Mouse (Mus musculus): ENCODE data around the gene Vkorc1. TPM values are rescaled to one million over a fixed set of nuclear protein-coding genes. Genes with fewer than 3 reads are reported as not detected.

Vkorc1 gene
- polyA plus RNA-seq (2014; fragmentation: Illumina TruSeq; extraction: RNeasy Lipid Tissue Mini Kit (QIAGEN cat#74804); ENCODE audit: low read depth, low replicate concordance), result 12.4 TPM

DNA sequence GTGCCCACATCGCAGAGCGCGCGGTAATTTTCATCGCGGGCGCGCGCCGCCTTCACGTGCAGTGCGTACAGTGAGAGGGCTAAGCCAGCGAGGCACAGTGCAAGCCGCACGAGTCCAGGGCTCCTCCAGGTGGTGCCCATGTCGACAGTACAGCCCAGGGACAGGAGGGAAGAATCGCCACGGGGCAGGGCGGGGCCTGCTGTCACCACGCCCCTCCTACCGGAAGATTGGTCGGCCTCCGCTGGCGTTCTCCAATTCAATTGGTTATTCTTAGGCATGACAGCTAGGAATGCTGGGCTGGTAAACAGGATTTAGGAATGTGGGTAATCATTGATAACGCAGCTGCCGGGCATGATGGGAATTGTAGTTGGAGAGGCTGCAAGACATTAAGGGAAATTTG lies at the start of gene Vkorc1, which contains the start of gene Gm21974:
Vkorc1 (minus strand) TSS at position 176 of the 400 bp plus-strand sequence.
Gm21974 (minus strand) TSS at position 13 of the 400 bp plus-strand sequence.

GRCm38 (mm10) chr7:127929923-127930322 lies 34.5 kb upstream of the Vkorc1 start, which contains the start of gene Prss8:
TSS of gene Prss8 (minus strand) at chr7:127930104.

DNA sequence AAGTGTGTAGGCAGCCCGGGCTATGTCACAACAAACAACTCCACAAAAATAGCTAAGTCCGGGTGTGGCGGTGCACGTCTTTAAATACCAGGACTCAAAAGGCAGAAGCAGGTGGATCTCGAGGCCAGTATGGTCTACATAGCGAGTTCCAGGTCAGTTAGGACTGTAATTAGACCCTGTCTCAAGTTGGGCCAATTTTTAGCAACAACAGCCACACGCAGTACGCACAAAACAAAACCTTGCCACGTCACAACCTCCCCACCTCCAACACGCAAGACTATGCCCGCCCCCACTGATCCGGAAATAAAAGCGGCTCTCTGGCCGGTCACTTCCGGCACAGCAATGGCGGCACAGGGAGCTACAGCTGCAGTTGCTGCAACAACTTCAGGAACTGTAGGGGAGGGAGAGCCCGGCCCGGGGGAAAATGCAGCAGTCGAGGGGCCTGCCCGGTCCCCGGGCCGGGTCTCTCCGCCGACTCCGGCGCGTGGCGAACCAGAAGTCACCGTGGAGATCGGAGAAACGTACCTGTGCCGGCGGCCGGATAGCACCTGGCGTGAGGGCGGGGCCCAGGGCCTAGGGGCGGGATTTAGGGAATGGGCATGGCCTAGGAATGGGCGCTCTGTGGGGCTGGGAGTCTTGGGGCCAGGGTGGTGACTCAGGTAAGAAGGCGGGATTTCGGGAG lies 16.9 kb upstream of the Vkorc1 start, which contains the start of gene Kat8:
Kat8 (plus strand) TSS at position 327 of the 682 bp plus-strand sequence.

GRCm38 (mm10) chr7:127903971-127904796 lies 8.8 kb upstream of the Vkorc1 start, which contains the start of gene Bckdk:
TSS of gene Bckdk (plus strand) at chr7:127904082.

GRCm38 (mm10) chr7:127890798-127891197 lies 4.6 kb downstream of the Vkorc1 start, which contains the start of gene Prss53:
TSS of gene Prss53 (minus strand) at chr7:127890970.

DNA sequence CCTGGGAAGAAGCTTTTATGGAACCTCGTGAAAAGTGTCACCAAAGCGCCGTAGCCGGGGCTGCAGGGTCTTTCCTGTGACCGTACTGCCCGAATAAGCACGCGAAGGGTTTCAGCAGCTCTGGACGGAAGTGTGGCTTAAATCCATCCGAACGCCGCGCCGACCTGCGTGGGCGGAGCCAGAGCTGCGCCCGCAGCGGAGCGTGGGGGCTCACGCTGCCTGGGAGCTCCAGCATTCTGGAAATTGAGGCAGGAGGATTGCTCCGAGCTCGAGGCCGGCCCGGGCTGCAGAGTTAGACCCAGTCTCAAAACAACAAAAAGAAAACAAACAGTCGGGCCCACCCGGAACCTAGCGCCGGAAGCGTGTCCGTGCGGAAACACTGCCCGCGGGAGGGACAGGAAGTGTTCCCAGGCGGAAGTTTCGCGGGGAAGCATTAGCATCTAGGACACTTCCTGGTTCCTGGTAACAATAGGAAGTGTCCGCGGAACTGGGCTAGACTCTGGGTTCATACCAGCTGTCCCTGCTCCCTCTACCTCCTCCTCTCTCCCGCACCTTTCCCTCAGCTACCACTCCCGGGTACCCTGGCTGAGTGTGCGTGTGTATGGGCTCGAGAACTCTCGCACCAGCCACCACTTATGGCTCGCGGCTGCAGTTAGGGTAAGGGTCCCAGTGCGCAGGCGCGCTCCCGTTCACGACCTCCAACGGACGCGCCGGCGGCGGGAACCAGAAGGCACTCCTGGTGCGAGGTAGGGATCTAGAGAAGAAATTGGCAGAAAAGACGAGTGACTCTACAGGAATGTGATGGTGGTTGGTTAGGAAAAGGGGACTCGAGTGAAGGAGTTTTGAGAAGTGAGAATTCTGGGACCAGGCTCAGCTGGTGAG lies 18.7 kb downstream of the Vkorc1 start, which contains the start of gene Zfp668:
Zfp668 (minus strand) TSS at position 362 of the 882 bp plus-strand sequence.

GRCm38 (mm10) chr7:127876041-127876466 lies 19.4 kb downstream of the Vkorc1 start, which contains the start of gene Zfp646:
TSS of gene Zfp646 (plus strand) at chr7:127876221.

Other genes starting within 250 kb of the Vkorc1 start
- 3.0 TPM for gene Bcl7c, start 186.7 kb downstream of the Vkorc1 start, polyA plus RNA-seq (2014; fragmentation: Illumina TruSeq; extraction: RNeasy Lipid Tissue Mini Kit (QIAGEN cat#74804); ENCODE audit: low read depth, low replicate concordance)
- 5.1 TPM for gene Ctf1, start 182.9 kb downstream of the Vkorc1 start, polyA plus RNA-seq (2014; fragmentation: Illumina TruSeq; extraction: RNeasy Lipid Tissue Mini Kit (QIAGEN cat#74804); ENCODE audit: low read depth, low replicate concordance)
- not detected for gene Ctf2, start 163.5 kb downstream of the Vkorc1 start, polyA plus RNA-seq (2014; fragmentation: Illumina TruSeq; extraction: RNeasy Lipid Tissue Mini Kit (QIAGEN cat#74804); ENCODE audit: low read depth, low replicate concordance)
- gene Fbxl19, start 151.1 kb downstream of the Vkorc1 start, polyA plus RNA-seq (2014; fragmentation: Illumina TruSeq; extraction: RNeasy Lipid Tissue Mini Kit (QIAGEN cat#74804); ENCODE audit: low read depth, low replicate concordance), result 2.2 TPM
- 1.1 TPM for gene Orai3, start 125.8 kb downstream of the Vkorc1 start, polyA plus RNA-seq (2014; fragmentation: Illumina TruSeq; extraction: RNeasy Lipid Tissue Mini Kit (QIAGEN cat#74804); ENCODE audit: low read depth, low replicate concordance)
- 7.2 TPM for gene Setd1a, start 118.9 kb downstream of the Vkorc1 start, polyA plus RNA-seq (2014; fragmentation: Illumina TruSeq; extraction: RNeasy Lipid Tissue Mini Kit (QIAGEN cat#74804); ENCODE audit: low read depth, low replicate concordance)
- not detected for gene Gm49388, start 110.0 kb downstream of the Vkorc1 start, polyA plus RNA-seq (2014; fragmentation: Illumina TruSeq; extraction: RNeasy Lipid Tissue Mini Kit (QIAGEN cat#74804); ENCODE audit: low read depth, low replicate concordance)
- 1.9 TPM for gene Hsd3b7, start 95.0 kb downstream of the Vkorc1 start, polyA plus RNA-seq (2014; fragmentation: Illumina TruSeq; extraction: RNeasy Lipid Tissue Mini Kit (QIAGEN cat#74804); ENCODE audit: low read depth, low replicate concordance)
- gene Stx4a, start 71.3 kb downstream of the Vkorc1 start, polyA plus RNA-seq (2014; fragmentation: Illumina TruSeq; extraction: RNeasy Lipid Tissue Mini Kit (QIAGEN cat#74804); ENCODE audit: low read depth, low replicate concordance), result 3.1 TPM
- gene Stx1b, start 71.1 kb downstream of the Vkorc1 start, polyA plus RNA-seq (2014; fragmentation: Illumina TruSeq; extraction: RNeasy Lipid Tissue Mini Kit (QIAGEN cat#74804); ENCODE audit: low read depth, low replicate concordance), result 0.49 TPM
- 21.3 TPM for gene Zfp646, start 19.4 kb downstream of the Vkorc1 start, polyA plus RNA-seq (2014; fragmentation: Illumina TruSeq; extraction: RNeasy Lipid Tissue Mini Kit (QIAGEN cat#74804); ENCODE audit: low read depth, low replicate concordance)
- 0.91 TPM for gene Zfp668, start 18.8 kb downstream of the Vkorc1 start, polyA plus RNA-seq (2014; fragmentation: Illumina TruSeq; extraction: RNeasy Lipid Tissue Mini Kit (QIAGEN cat#74804); ENCODE audit: low read depth, low replicate concordance)
- not detected for gene Prss53, start 4.6 kb downstream of the Vkorc1 start, polyA plus RNA-seq (2014; fragmentation: Illumina TruSeq; extraction: RNeasy Lipid Tissue Mini Kit (QIAGEN cat#74804); ENCODE audit: low read depth, low replicate concordance)
- not detected for gene Gm21974, start 163 bp downstream of the Vkorc1 start, polyA plus RNA-seq (2014; fragmentation: Illumina TruSeq; extraction: RNeasy Lipid Tissue Mini Kit (QIAGEN cat#74804); ENCODE audit: low read depth, low replicate concordance)
- 0.62 TPM for gene Bckdk, start 8.5 kb upstream of the Vkorc1 start, polyA plus RNA-seq (2014; fragmentation: Illumina TruSeq; extraction: RNeasy Lipid Tissue Mini Kit (QIAGEN cat#74804); ENCODE audit: low read depth, low replicate concordance)
- 52.0 TPM for gene Kat8, start 16.9 kb upstream of the Vkorc1 start, polyA plus RNA-seq (2014; fragmentation: Illumina TruSeq; extraction: RNeasy Lipid Tissue Mini Kit (QIAGEN cat#74804); ENCODE audit: low read depth, low replicate concordance)
- not detected for gene Prss8, start 34.5 kb upstream of the Vkorc1 start, polyA plus RNA-seq (2014; fragmentation: Illumina TruSeq; extraction: RNeasy Lipid Tissue Mini Kit (QIAGEN cat#74804); ENCODE audit: low read depth, low replicate concordance)
- gene Prss36, start 51.1 kb upstream of the Vkorc1 start, polyA plus RNA-seq (2014; fragmentation: Illumina TruSeq; extraction: RNeasy Lipid Tissue Mini Kit (QIAGEN cat#74804); ENCODE audit: low read depth, low replicate concordance), result not detected
- 440 TPM for gene Fus, start 71.8 kb upstream of the Vkorc1 start, polyA plus RNA-seq (2014; fragmentation: Illumina TruSeq; extraction: RNeasy Lipid Tissue Mini Kit (QIAGEN cat#74804); ENCODE audit: low read depth, low replicate concordance)
- gene Pycard, start 98.2 kb upstream of the Vkorc1 start, polyA plus RNA-seq (2014; fragmentation: Illumina TruSeq; extraction: RNeasy Lipid Tissue Mini Kit (QIAGEN cat#74804); ENCODE audit: low read depth, low replicate concordance), result 0.52 TPM
- not detected for gene Trim72, start 108.3 kb upstream of the Vkorc1 start, polyA plus RNA-seq (2014; fragmentation: Illumina TruSeq; extraction: RNeasy Lipid Tissue Mini Kit (QIAGEN cat#74804); ENCODE audit: low read depth, low replicate concordance)
- 0.57 TPM for gene Itgam, start 167.0 kb upstream of the Vkorc1 start, polyA plus RNA-seq (2014; fragmentation: Illumina TruSeq; extraction: RNeasy Lipid Tissue Mini Kit (QIAGEN cat#74804); ENCODE audit: low read depth, low replicate concordance)
- not detected for gene Gm49368, start 167.1 kb upstream of the Vkorc1 start, polyA plus RNA-seq (2014; fragmentation: Illumina TruSeq; extraction: RNeasy Lipid Tissue Mini Kit (QIAGEN cat#74804); ENCODE audit: low read depth, low replicate concordance)
- 0.11 TPM for gene Itgax, start 233.9 kb upstream of the Vkorc1 start, polyA plus RNA-seq (2014; fragmentation: Illumina TruSeq; extraction: RNeasy Lipid Tissue Mini Kit (QIAGEN cat#74804); ENCODE audit: low read depth, low replicate concordance)

Measured in testis, adult 10 weeks (tissue).